Mouse (Mus musculus) liver, postnatal 0 days (tissue): ENCODE data around the gene Slc6a9.

Source experiments
- CTCF ChIP-seq: sonication (generic); IDR thresholded peaks from 2 replicates; pipeline ENCODE4 v1.5.1; 2016; ENCODE audit warnings: antibody characterized with exemption, low read depth
- EP300 ChIP-seq: IDR thresholded peaks from 2 replicates; pipeline ENCODE4 v1.6.1; 2016; ENCODE audit warnings: antibody characterized with exemption, low read depth, mild to moderate bottlenecking

DNA sequence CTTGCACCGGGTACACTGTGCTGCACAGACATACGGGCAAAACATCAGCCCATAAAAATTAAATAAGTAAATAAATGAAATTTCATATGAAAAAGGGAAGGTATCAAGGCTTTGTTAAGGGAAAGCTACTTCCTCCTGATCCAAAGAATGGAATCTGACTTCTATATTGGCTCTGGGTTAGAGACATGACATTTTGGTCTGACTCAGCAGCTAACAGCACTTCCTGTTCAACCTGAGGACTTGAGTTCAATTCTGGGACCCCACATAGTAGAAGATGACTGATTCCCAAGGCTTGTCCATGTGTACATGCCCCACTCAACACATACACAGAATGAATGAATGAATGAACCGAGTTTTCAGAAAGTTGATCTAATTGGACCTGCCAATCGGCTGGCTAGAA is 83.5 kb downstream of the Slc6a9 start:
- no peak for TF ChIP-seq CTCF
- TF ChIP-seq EP300: no peak
